Mouse (Mus musculus) c-Kit-negative CD71-positive TER-119-positive erythroid progenitor cells, embryonic 14.5 days (primary cell): ENCODE data around the gene Neu4.
"Not testable (repeated sequence)": the region's sequence is repeated elsewhere in the genome, so short reads cannot be mapped to it uniquely, and the experiment has no call there.

ENCODE experiments used
- DNase-seq: peaks from one replicate; pipeline ENCODE4 v3.0.0-alpha.2; 2013; ENCODE audit warnings: low read depth, low spot score

Neu4 gene

GRCm38 (mm10) chr1:94053530-94054216 is 33.4 kb downstream of the Neu4 start:
- no peak for DNase-seq

GRCm38 (mm10) chr1:94054481-94054880 is 34.2 kb downstream of the Neu4 start:
- DNase-seq: no peak

- no peak for DNase-seq
Observed at GRCm38 (mm10) chr1:94055966-94056365, 35.7 kb downstream of the Neu4 start.

- DNase-seq: no peak
Observed at GRCm38 (mm10) chr1:94057401-94057800, 37.1 kb downstream of the Neu4 start.

- not testable (repeated sequence) for DNase-seq
Observed at GRCm38 (mm10) chr1:94058281-94058680, 38.0 kb downstream of the Neu4 start.

- DNase-seq: no peak
Observed at GRCm38 (mm10) chr1:94074756-94075155, 54.5 kb downstream of the Neu4 start.

GRCm38 (mm10) chr1:94076702-94077101 is 56.5 kb downstream of the Neu4 start:
- no peak for DNase-seq
